Mouse (Mus musculus): Measurements from ENCODE around the gene Akirin1.

The Akirin1 gene

DNA sequence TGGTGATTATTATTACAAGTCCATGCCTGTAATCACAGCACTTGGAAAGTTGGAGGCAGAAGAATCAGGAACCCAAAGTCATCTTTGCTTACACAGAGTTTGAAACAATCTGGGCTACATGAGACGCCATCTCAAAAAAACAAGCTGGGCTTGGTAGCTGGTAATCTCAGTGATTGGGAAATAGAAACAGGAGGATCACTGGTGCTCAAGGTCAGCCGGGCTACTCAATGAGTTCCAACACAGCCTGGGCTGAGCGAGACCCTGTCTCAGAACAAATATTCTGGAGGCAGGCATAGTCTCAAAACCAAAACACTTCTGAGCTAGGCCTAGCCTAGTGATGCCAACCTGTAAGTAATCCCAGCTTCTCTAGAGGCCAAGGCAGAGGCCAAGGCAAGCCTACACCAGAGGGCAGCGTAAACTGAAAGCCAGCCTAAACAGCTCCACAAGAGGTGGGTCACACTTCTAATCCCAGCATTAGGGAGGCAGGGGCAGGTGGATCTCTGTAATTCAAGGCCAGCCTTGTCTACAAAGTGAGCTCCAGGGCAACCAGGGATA is 4.8 kb downstream of the Akirin1 start:
- Histone ChIP-seq H3K27me3 (ENCODE audit: control insufficient read depth, insufficient read depth, low read length, poor library complexity, severe bottlenecking) (no peaks in the 10 kb centered on the region), H3K36me3 (ENCODE audit: control insufficient read depth, insufficient read depth, low read length, poor library complexity, severe bottlenecking) (0 out of 2 replicates have a peak, but pooled peaks cover 4% of the 10 kb centered on the region)
- peak; percentile 15 for DNase-seq (ENCODE audit: low read depth, low spot score)

DNA sequence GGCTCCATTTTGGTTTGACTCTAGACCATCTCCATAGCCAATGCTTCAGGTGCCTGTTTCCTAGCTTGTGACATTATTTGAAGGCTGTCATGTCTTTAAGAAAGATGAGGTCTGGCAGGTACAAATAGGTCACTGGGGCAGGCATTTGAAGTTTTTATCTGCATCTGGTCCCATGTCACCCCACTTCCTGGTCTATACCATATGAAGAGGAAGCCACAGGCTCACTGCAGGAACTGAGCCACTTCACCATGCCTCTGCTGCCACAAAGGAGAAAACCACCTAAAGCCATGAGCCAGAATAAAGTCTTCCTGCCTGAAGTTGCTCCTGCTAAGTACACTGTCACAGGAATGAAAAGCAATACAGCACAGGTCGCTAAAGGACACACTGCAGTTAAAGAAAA is 7.3 kb downstream of the Akirin1 start:
- peaks cover 6% of the 10 kb centered on the region; the same call in 1 of the 2 replicates for H3K36me3 ChIP-seq (ENCODE audit: control insufficient read depth, insufficient read depth, low read length, poor library complexity, severe bottlenecking)
- no peaks in the 10 kb centered on the region for H3K27me3 ChIP-seq (ENCODE audit: control insufficient read depth, insufficient read depth, low read length, poor library complexity, severe bottlenecking)
- no peak for DNase-seq (ENCODE audit: low read depth, low spot score)

DNA sequence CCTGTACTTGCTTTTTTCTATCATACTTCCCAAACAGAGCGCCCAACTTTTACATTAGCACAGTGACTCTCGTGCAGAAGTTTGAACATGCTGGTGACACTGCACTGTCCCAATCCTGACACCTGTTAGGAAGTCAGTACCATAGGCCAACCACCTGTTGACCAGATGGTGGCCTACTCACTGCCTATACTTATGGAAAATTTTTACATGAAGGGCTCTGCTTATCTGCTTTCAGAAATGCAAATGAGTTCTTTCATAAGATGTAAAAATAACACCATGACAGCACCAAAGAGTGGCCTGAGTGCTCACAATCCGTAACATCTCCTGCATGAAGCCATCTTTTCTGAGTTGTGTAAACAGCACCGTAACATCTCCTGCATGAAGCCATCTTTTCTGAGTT is 11.4 kb downstream of the Akirin1 start:
- H3K27me3 ChIP-seq (ENCODE audit: control insufficient read depth, insufficient read depth, low read length, poor library complexity, severe bottlenecking) = no peaks in the 10 kb centered on the region
- H3K36me3 ChIP-seq (ENCODE audit: control insufficient read depth, insufficient read depth, low read length, poor library complexity, severe bottlenecking) = peaks cover 10% of the 10 kb centered on the region; the same call in 1 of the 2 replicates
- no peak for DNase-seq (ENCODE audit: low read depth, low spot score)

DNA sequence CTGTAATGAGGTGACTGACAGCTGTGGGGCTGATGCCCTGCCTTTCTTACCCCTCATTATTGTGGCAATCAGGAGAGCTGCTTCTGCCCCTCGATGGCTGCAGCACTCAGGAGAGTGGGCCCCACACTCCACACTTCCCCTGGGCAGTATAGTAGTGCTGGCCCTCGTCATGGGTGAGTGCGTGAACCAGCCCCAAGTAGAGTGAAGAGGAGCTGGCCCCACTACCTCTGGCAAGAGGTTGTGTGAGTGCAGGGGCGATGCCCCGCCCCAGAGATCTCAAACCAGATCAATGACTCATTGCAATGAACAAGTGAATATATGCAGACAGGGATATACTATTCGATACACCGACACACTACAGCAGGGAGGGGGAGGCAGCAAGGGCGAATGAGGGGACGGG is 16.6 kb downstream of the Akirin1 start:
- Histone ChIP-seq H3K27me3 (ENCODE audit: control insufficient read depth, insufficient read depth, low read length, poor library complexity, severe bottlenecking) (no peaks in the 10 kb centered on the region), H3K36me3 (ENCODE audit: control insufficient read depth, insufficient read depth, low read length, poor library complexity, severe bottlenecking) (peaks cover 4% of the 10 kb centered on the region; the same call in 1 of the 2 replicates)
- no peak for DNase-seq (ENCODE audit: low read depth, low spot score)

DNA sequence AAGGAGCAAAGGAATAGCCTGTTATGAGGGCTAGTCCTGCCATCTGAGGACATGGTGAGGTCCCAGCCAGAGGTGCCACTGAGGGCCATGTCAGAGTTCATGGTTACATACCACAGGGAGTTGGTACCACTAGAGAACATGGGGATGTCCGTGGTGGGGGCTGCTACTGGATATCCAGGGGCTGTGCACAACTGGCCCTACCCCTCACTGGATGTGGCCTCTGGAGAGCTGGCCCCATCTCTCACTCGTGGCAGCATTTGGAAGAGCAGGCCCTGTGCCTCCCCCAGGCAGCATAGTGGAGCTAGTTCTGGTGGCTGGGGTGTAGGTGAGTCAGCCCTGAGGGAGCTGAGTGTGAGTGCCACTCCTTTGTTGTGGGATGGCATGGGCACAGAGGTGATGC is 17.2 kb downstream of the Akirin1 start:
- Histone ChIP-seq H3K27me3 (ENCODE audit: control insufficient read depth, insufficient read depth, low read length, poor library complexity, severe bottlenecking) (no peaks in the 10 kb centered on the region), H3K36me3 (ENCODE audit: control insufficient read depth, insufficient read depth, low read length, poor library complexity, severe bottlenecking) (peaks cover 4% of the 10 kb centered on the region; the same call in 1 of the 2 replicates)
- DNase-seq (ENCODE audit: low read depth, low spot score) = no peak

DNA sequence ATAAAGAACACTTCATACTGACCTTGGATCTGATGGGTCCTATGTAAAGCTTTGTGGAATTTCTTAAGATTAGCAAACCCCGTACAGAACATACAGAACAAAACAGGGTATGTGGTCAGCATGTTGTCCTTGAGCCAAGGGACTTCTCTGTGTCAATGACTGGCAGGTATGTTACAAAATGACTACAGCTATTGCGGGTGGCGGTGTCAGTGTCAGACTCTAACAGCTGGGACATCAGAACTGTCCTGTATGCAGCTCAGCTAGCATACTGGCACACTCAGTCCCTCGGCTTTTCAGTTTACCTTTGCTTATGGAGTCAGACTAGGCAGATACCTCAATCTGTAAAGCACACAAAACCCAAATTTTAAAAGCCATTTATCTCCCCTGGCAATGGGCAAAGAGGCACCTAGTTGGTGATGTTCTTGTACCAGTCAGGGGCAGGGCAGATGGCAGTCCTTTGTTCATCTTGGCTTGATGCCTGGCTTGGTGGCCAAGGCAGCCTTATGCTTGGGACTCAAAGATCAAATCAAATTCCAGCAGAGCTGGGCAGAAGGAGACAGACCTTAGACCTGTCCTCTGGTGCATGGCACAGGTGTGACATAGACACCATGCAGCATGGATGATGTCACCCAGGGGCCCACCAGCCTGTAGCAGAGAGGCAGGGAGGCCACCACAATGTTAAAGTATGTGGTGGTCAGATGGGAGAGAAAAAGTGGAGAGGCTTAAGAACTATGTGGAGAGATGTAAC is 17.8 kb downstream of the Akirin1 start:
- Histone ChIP-seq H3K27me3 (ENCODE audit: control insufficient read depth, insufficient read depth, low read length, poor library complexity, severe bottlenecking) (no peaks in the 10 kb centered on the region), H3K36me3 (ENCODE audit: control insufficient read depth, insufficient read depth, low read length, poor library complexity, severe bottlenecking) (peaks cover 2% of the 10 kb centered on the region; the same call in 1 of the 2 replicates)
- DNase-seq (ENCODE audit: low read depth, low spot score) = no peak

DNA sequence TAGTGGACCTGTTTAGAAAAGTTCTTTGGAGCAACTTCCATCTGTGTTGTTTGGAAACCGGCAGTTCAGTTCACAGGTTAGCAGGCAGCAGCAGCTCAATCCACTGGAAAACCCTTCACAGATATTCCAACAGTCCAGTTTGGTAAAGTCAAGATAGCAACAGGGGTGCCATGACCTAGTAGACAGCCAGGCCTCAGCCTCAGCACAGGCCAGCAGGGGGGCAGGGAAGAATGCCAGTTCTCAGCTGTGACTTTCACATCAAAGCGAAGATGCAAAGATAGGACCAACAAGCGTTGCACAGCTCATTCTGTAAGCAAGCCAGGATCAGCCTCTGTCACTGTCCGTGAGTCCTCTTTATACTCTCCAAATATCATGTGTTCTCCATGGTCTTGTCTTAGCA is 28.4 kb downstream of the Akirin1 start:
- no peaks in the 10 kb centered on the region for H3K27me3 ChIP-seq (ENCODE audit: control insufficient read depth, insufficient read depth, low read length, poor library complexity, severe bottlenecking)
- no peak for DNase-seq (ENCODE audit: low read depth, low spot score)
- no peaks in the 10 kb centered on the region for H3K36me3 ChIP-seq (ENCODE audit: control insufficient read depth, insufficient read depth, low read length, poor library complexity, severe bottlenecking)

DNA sequence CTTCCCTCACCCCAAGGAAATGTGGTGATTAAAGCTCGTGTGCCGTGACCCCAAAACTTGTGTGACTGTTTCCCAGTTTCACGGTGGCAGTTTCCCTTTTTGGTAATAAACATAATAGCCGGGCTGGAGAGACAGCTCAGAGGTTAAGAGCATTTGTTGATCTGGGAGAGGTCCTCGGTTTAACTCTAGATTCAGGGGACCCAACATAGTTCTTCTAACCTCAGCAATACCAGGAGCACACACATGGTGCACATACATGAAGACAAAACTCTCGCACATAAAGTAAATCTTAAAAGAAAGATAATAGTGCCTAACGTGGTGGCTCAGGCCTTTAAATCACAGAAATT is 31.7 kb downstream of the Akirin1 start:
- DNase-seq (ENCODE audit: low read depth, low spot score) = no peak
- no peaks in the 10 kb centered on the region for H3K27me3 ChIP-seq (ENCODE audit: control insufficient read depth, insufficient read depth, low read length, poor library complexity, severe bottlenecking)
- H3K36me3 ChIP-seq (ENCODE audit: control insufficient read depth, insufficient read depth, low read length, poor library complexity, severe bottlenecking) = peaks cover 3% of the 10 kb centered on the region; the same call in 1 of the 2 replicates

DNA sequence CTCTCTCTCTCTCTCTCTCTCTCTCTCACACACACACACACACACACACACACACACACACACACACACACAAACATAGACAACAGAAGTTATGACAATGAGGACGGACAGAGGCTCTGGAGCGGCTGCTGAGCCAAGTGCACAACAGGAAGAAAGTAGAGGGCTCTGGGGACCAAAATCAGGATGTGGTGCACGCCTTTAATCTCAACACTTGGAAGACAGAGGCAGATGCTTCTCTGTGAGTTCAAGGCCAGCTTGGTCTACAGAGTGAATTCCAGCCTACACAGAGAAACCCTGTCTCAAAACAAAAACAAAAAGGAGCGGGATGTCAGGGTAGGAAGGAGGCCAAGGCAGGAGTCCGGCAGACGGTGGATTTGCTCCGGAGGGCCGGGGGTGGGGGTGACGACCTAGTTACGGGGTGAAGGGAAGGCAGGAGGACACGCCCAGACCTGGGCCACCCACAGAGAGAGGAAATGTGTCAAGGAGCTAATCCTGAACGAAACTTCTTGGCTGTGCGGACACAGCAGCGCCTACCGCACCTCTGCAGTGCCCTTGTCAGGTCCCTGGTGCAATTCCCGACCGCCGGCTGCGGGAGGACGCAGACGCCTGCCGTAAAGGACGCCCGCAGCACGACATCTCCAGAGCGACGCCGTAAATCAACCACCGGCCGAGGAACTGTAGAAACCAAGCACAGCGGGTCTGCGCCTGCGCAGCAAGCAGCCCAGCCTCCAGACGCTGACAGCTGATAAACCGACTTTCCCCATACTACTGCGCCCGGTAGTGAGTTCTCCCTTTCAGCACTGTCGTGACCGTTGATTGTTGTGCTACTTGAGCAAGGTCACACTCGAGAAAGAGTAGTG is 32.3 kb downstream of the Akirin1 start, which contains the start of gene Ndufs5:
Gene Ndufs5, minus strand, starts transcription at position 629 of the 860 bp plus-strand sequence.
- DNase-seq (ENCODE audit: low read depth, low spot score) = peak; percentile 98
- peaks cover 3% of the 10 kb centered on the region; the same call in 1 of the 2 replicates for H3K36me3 ChIP-seq (ENCODE audit: control insufficient read depth, insufficient read depth, low read length, poor library complexity, severe bottlenecking)
- no peaks in the 10 kb centered on the region for H3K27me3 ChIP-seq (ENCODE audit: control insufficient read depth, insufficient read depth, low read length, poor library complexity, severe bottlenecking)

DNA sequence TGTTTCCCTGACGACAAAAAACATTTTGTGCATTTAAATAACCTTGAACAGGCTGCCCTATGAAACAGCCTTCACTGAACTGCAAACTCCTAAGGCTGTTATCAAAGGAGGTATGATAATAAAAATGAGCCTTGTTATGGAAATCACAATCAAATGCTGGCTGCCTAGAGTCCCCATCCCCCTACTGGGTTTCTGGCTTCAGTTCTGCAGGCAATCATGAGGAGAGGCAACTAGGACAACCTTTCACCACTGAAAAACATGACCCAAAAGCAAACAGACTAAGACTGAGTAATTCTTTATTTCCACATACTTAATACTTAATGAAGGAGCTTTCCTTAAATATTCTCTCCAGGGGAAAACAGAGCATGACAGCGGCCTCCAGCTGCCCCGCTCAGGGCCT is 37.7 kb downstream of the Akirin1 start:
- Histone ChIP-seq H3K27me3 (ENCODE audit: control insufficient read depth, insufficient read depth, low read length, poor library complexity, severe bottlenecking) (no peaks in the 10 kb centered on the region), H3K36me3 (ENCODE audit: control insufficient read depth, insufficient read depth, low read length, poor library complexity, severe bottlenecking) (peaks cover 3% of the 10 kb centered on the region; the same call in 1 of the 2 replicates)
- no peak for DNase-seq (ENCODE audit: low read depth, low spot score)

DNA sequence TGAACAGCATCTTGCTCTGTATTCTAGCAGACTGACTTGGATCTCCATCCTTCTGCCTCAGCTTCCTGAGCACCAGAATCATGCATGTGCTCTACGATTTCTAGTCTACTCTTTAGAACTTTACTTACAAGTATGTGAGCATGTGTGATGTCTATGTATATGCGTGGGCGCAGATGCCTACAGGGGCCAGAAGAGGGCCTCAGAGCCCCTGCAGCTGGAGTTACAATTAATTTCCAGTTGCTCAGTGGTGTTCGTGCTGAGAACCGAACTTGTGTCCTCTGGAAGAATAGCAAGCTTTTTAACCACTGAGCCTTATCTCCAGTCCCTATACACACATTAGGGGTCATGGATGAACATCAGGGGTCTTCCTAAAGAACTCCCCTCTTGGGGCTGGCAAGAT is 42.8 kb downstream of the Akirin1 start:
- DNase-seq (ENCODE audit: low read depth, low spot score) = no peak
- Histone ChIP-seq H3K27me3 (ENCODE audit: control insufficient read depth, insufficient read depth, low read length, poor library complexity, severe bottlenecking) (no peaks in the 10 kb centered on the region), H3K36me3 (ENCODE audit: control insufficient read depth, insufficient read depth, low read length, poor library complexity, severe bottlenecking) (no peaks in the 10 kb centered on the region)

DNA sequence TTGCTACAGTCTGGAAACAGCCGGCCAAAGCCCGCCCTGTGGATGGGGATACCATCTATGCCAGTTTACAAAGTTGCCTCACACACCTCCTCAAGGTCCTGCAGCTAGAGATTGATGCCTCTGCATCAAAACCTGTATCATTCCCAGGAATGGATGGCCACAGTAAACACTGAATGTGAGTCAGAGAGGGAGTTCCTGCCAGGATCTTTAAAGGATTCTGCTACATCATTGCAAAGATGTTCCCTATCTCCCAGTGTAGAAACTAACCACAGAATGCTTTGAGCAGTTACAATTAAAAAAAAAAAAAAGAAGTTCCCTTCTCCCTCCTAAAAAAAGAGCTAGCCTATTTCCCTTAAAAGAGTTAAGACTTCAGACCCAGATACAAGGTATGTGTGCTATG is 44.8 kb downstream of the Akirin1 start:
- Histone ChIP-seq H3K27me3 (ENCODE audit: control insufficient read depth, insufficient read depth, low read length, poor library complexity, severe bottlenecking) (no peaks in the 10 kb centered on the region), H3K36me3 (ENCODE audit: control insufficient read depth, insufficient read depth, low read length, poor library complexity, severe bottlenecking) (no peaks in the 10 kb centered on the region)
- DNase-seq (ENCODE audit: low read depth, low spot score) = no peak

DNA sequence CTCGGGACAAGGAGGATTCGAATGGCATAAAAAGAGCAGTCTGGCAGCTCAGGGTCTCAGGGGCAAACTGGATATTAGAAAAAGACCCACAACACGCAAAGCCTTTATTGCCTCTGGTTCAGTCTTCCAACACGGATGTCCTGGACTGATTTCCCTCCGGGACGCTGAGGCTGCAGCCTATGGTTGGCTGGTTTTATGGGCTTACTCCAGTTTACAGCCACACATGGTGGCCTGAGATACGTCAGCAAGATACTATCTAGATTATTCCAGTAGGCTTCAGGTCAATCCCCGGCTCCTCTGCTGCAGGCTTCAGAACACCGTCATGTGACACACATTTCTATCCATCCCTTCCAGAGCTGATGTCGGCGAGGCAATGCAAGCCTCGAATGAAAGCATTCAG is 56.8 kb downstream of the Akirin1 start:
- no peak for DNase-seq (ENCODE audit: low read depth, low spot score)
- Histone ChIP-seq H3K36me3 (ENCODE audit: control insufficient read depth, insufficient read depth, low read length, poor library complexity, severe bottlenecking) (no peaks in the 10 kb centered on the region), H3K27me3 (ENCODE audit: control insufficient read depth, insufficient read depth, low read length, poor library complexity, severe bottlenecking) (no peaks in the 10 kb centered on the region)

DNA sequence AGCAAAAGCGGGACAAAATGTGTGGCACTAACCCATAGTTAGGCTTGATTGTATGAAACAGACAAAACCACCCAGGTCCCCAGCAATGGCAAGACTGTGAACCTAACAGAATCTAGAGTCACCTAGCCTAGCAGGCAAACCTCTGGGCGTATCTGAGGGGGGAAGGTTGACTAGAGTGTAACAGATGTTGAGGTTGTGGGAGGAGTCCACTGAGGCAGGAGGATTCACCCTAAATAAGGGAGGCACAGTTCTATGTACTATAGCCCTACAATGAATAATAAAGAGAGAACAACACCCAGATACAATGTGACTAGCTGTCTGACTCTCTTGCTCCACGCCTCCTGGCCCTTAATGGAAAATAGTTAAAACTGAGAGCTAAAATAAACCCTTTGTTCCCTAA is 58.1 kb downstream of the Akirin1 start:
- H3K27me3 ChIP-seq (ENCODE audit: control insufficient read depth, insufficient read depth, low read length, poor library complexity, severe bottlenecking) = no peaks in the 10 kb centered on the region
- H3K36me3 ChIP-seq (ENCODE audit: control insufficient read depth, insufficient read depth, low read length, poor library complexity, severe bottlenecking) = no peaks in the 10 kb centered on the region
- no peak for DNase-seq (ENCODE audit: low read depth, low spot score)

DNA sequence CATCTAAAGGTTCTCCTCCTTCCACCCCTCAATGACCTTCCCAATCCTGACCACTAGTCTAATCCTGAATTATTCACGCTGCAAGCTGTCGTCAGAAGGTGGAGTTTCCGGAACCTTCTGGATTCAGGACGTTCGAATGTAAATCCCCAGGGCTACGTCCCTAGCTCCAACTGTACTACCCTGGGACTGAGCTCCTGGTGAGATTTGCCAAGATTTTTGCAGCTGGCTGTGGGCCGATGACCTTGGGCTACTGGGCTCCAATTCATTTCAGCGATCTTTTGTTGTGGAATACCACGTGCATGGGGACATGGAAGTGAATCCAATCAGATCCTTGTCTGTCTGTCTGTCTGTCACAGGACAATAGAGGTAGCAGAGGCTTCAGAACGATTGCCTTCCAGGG is 59.8 kb downstream of the Akirin1 start:
- no peaks in the 10 kb centered on the region for H3K36me3 ChIP-seq (ENCODE audit: control insufficient read depth, insufficient read depth, low read length, poor library complexity, severe bottlenecking)
- H3K27me3 ChIP-seq (ENCODE audit: control insufficient read depth, insufficient read depth, low read length, poor library complexity, severe bottlenecking) = no peaks in the 10 kb centered on the region
- DNase-seq (ENCODE audit: low read depth, low spot score) = no peak
